Mouse (Mus musculus) erythroblast, embryonic 14.5 days (primary cell): ENCODE data around the gene Olfr799.

ENCODE experiments used
- GATA1 ChIP-seq: IDR thresholded peaks from 2 replicates; pipeline ENCODE4 v1.6.1; 2012; ENCODE audit warnings: low read length, inconsistent platforms, mixed read lengths
- TAL1 ChIP-seq: IDR thresholded peaks from 3 replicates; pipeline ENCODE4 v1.6.1; 2012; ENCODE audit warnings: low read length, inconsistent platforms, mixed read lengths

DNA sequence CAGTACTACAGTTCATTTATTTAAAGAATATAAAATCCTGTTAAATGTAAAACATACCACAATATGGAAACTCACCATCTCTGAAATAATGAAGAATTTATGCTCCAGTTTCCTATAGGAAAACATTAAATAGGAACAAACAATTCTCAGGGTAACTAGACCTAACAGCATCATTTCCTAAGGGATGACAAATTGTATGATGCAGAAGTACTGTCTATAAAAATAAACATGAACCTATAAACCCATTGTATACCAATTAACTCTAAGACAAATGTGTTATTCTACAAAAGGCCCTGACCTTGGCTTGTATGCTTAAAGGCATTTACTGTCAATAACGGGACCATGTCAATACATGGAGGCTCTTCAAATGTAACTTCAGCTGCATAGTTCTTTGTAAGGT, 36.5 kb downstream of the Olfr799 start, which contains the start of gene Olfr801:
- TF ChIP-seq TAL1 (no peak), GATA1 (no peak)
